Mouse (Mus musculus) ovary, postnatal 36 days (tissue): ENCODE data around the gene Fer.

ENCODE experiments used
- DNase-seq: peaks from one replicate; pipeline ENCODE4 v3.0.0; 2022; ENCODE audit warnings: low spot score, mixed read lengths

Fer gene

GRCm38 (mm10) chr17:64086875-64087608, 224.2 kb downstream of the Fer start:
- DNase-seq, result no peak

- no peak for DNase-seq
These were observed 225.0 kb downstream of the Fer start for GRCm38 (mm10) chr17:64087871-64088270.

GRCm38 (mm10) chr17:64093716-64094115, 230.9 kb downstream of the Fer start:
- DNase-seq, result no peak

DNA sequence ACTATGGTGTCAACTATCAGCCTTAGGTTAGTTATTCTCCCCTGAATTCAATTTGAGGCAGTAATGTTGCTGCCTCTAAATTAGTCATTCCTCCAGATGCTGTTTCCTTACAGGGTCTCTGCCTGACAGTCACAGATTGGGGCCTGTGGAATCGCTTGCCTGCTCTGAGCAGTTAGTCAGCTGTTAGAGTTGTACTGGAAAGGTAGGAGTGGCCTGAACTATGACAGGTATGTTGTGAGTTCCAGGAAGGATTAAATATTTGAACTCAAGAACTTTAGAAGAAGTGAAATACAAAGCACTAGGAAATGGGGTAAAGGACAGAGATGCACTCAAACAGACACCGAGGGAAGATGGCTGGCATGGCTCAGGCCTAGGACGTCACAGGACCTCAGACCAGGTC, 233.9 kb downstream of the Fer start:
- no peak for DNase-seq

DNA sequence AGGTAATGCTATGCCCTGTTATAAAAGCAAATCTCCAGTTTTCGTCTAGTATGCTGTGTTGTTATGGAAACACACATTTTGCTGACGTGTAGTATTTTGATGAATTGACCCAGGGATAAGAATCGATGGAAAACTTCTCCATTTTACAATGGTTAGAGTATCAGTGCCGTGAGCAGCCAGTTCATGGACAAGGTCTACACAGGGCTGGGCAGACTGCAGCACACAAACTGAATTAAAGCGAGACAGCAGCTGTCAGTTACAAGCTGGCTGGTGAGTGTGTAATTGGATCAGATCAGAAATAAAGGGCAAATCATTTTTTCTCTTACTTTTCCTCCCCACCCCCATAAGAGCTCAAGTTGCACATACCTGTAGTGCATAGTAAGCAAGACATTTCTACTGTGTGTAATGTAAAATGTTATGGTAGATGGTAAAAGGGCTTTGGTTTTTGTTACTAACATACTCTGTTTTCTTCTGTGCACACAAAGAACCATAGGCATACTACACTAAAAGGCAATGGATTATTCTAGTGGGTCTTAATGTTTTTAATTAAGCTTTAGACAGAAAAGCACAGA, 235.0 kb downstream of the Fer start:
- no peak for DNase-seq

DNA sequence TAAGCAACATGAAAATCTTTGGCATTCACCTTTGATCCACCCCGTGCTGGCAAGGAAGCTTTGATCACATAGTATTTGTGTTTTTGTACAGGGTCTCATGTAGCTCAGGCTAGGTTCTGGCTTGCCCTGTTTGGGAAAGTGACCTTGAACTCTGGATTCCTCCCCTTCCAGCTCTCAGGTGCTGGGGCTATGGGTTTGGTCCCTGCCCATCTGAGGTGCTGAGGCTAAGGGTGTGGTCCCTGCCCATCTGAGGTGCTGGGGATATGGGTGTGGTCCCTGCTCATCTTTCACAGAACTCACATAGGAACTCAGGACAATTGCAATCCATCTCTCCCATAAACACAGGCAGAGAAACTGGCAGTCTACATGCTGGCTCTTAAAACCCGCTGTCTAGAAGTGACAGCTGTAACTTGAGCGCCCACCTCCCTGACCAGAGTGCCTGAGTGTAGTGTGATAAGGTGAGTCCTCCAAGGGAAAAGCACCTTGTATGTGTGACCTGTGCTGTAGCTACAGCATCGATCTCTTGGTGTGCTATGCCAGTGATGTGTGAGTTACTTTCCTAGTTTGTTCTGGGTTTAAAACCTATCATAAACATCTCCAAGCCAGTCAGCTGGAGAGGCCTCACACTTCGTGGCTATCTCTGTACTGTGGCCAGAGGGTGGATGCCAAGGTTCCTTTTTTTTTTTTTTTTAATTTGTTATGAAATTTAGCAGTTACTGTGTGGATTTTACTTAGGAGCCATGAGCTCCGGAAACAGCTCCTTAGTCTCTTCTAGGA, 236.7 kb downstream of the Fer start:
- no peak for DNase-seq

GRCm38 (mm10) chr17:64100172-64100510, 237.3 kb downstream of the Fer start:
- no peak for DNase-seq

- no peak for DNase-seq
These were observed 245.9 kb downstream of the Fer start for GRCm38 (mm10) chr17:64108773-64109172.

DNA sequence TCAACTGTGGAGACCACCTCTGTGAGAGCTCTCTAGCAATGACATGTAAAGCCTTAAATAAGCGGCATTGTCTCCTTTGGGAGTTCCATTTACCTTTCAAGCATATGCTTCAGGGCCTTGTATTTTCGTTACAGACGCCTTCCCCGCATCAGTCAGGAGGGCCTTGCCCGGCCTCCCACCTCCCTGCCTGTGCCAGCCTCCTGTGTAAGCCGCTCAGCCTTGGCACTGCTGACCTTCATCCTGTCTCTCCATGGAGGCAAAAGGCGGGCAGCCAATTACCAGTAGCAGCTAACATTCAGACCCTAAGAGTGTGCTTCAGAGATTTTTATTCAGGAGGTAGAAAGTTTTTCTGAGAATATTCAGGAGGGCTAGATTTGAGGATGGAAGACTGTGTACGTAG, 247.0 kb downstream of the Fer start:
- DNase-seq, result peak; percentile 41

DNA sequence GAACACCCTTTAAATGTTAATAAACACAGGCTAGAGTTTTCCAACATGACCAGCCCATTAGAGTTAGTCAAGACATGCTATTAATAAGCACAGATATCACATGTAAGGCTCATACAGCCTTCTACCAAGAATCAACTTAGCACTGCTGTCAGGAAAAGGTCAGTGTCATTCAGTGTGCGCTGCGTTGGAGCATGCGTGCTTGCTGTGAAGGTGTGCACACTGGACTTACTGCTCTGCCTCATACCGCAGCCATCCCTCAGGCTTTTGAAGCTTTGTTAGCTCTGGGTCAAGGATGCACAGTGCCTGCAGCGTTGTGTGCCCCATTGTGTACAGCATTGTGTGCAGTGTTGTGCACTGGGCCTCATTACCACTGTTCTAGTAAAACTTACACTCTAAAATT, 250.8 kb downstream of the Fer start:
- no peak for DNase-seq

DNA sequence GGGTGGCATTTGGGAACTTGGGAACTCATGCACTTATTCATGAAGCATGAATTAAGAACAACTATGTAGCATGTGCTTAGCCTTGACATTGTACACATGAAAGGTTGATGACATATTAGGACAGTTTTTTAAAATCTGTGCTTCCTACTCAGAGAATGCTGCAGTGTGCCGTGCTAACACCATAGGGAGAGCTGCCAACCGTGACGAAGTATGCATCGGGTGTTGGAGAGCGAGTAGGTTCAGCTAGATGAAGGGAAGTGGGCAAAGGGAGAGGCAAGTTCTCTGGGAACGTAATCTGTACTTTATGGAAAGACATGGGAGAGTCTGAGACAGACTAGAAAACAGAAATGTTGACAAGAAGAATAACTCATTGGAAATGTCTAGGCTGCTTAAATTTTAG, 253.9 kb downstream of the Fer start:
- no peak for DNase-seq

- no peak for DNase-seq
These were observed 256.9 kb downstream of the Fer start for GRCm38 (mm10) chr17:64119697-64120288.

DNA sequence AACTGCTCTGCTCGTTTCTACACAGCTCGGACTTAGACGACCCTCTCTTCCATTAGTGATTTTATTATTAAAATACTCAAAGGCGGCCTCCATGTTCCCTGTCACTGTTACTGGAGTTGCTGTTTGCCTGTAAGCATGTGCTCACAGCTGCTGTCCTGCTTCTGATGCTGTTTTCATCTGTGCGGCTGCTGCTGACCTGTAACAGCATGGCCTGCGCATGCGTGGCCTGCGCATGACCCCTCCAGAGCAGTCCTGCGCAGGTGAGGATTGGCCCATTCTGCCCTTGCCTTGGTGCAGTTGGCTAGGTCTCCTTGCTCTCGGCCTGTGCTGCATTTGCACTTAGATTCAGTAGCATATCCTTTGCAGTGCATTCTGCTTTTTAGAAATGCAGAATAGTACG, 259.7 kb downstream of the Fer start:
- no peak for DNase-seq

- no peak for DNase-seq
These were observed 260.9 kb downstream of the Fer start for GRCm38 (mm10) chr17:64123732-64124131.

- DNase-seq, result no peak
These were observed 264.0 kb downstream of the Fer start for GRCm38 (mm10) chr17:64126904-64127303.

GRCm38 (mm10) chr17:64129750-64130149, 266.9 kb downstream of the Fer start:
- DNase-seq, result no peak

GRCm38 (mm10) chr17:64130356-64130755, 267.5 kb downstream of the Fer start:
- DNase-seq, result peak; percentile 14

DNA sequence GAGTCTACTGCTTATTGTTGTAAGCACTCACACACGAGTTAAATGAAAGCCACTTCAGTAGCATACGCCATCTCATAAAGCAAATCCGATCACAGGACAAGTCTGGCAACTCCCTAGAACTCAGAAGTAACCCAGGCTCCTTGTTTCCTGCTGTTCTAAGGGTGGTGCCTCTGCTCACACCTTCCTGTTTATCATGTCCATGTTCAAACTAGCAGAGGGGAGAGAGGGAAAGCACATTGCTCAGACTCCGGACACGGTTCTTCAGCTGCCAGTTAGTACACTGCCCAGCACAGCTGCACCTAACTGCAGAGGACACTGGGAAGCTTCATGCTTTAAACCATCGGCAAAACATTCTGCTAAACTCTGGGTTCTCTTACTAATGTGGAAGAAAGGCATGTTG, 269.3 kb downstream of the Fer start:
- DNase-seq, result no peak

- no peak for DNase-seq
These were observed 273.2 kb downstream of the Fer start for GRCm38 (mm10) chr17:64135941-64136650.

DNA sequence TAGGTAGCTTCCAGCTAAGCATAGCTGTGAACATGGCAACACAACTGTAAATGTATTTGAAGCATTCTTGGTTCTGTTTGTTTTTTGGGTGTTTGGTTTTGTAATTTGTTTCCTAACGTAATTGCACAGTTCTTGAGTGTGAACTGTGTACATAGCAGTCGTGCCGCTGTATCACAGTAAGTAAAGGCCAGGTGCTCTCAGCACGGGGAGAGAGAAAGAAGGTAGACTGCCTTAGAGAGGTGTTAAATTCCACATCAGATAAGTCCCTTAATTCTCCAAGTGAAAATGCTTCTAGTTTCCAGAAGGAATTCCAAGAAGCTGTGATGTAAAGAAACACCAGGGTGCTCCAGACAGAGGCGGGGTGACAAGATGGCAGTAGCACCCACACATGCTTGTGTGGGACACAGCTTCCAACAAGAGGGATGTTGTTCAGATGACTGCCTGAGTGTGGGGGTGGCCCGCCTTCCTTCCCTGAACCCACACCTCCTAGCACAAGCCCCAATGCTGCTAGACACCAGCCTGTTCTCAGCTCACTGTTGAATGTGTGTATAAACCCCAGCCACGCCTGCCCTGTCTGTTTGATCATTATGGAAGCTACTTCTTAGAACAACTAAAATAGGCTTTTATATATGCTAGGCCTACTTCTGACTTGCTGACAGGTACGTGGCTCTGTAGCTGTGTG, 275.3 kb downstream of the Fer start:
- no peak for DNase-seq

DNA sequence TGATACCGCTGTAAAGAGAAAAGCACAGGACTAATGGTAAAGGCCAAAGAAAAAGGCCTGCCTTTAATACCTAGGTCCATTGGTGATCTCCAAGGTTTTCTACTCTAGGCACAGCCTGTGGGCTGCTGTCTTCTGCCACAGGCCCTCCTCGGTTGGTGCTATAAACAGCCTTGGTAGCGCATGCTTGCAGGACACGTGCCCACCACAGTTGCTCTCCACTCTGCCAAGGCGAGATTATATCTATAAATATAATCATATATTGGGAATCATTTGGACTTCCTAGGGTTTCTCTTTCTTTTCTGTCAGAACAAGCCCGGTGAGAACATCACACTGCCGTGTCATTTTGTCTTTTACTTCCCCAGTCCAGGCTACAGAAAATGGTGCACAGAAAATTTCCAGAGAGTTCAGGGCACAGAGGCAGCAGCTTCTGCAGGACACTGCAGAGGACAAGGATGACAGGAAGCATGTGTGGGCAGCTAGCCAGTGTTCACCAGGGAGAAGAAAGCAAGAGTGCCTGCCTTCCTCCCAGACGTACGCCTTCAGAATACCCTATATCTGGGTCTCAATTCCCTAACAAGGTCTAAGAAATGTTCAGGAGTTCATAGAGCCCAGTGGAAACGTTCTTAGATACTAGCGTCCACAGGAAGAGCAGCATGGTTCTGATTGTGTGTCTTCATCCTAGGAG, 276.5 kb downstream of the Fer start:
- no peak for DNase-seq
